Mouse (Mus musculus): ENCODE results near the gene Pcx. TPM values are rescaled to one million over a fixed set of nuclear protein-coding genes. Genes with fewer than 3 reads are reported as not detected.

The Pcx gene
- polyA plus RNA-seq, 1 experiment, result 1.0 TPM

GRCm38 (mm10) chr19:4496535-4497262 is 13.6 kb upstream of the Pcx start:
- H3K9me3 ChIP-seq, result no peaks in the 10 kb centered on the region
- H3K4me1 ChIP-seq, result peaks cover 10% of the 10 kb centered on the region
- H3K27me3 ChIP-seq (replicated peaks), result peaks cover 73% of the 10 kb centered on the region
- H3K4me3 ChIP-seq (replicated peaks), result no peak overlapping the region
- TF ChIP-seq FLI1 (IDR thresholded peaks at IDR 0.05; ENCODE audit: low read length) (no peak), GATA1 (IDR thresholded peaks at IDR 0.05; ENCODE audit: borderline replicate concordance, low read length) (no peak)
- H3K36me3 ChIP-seq (replicated peaks; ENCODE audit: low read length), result no peaks in the 10 kb centered on the region

DNA sequence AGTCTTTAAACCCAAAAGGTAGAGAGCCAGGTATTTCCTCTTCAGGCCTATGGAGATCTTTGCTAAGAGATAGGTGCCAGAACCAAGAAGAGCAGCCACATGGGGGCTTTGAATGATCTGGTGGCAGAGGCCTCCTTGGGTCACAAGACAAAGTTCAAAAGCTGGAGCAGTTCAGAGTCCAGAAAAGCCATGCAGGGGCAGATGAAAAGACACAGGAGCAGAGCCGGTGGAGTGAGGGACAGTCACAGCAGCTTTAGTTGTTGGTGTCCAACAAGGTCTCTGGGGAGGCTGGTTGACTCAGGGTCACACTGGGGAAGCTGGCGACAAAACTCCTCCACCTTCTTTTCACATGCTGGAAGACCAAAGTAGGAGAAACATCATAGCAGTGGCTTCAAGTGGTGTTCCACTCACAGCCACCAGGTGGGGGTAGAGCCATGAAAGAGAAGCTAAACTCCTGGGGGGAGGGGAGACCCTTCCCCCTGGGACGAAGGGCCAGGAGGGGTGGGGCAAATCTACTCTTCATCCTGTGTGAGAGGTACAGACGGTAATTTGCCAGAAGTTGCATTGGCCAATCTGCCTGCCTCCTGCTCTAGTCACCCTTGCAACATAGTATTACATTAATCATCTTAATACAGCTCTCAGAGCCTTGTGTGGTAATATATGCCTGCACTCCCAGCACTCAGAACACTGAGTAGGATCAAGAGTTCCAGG is 12.9 kb upstream of the Pcx start:
- no peaks in the 10 kb centered on the region for H3K9me3 ChIP-seq
- no peaks in the 10 kb centered on the region for H3K36me3 ChIP-seq (replicated peaks; ENCODE audit: low read length)
- TF ChIP-seq FLI1 (IDR thresholded peaks at IDR 0.05; ENCODE audit: low read length) (no peak), GATA1 (IDR thresholded peaks at IDR 0.05; ENCODE audit: borderline replicate concordance, low read length) (no peak)
- peaks cover 10% of the 10 kb centered on the region for H3K4me1 ChIP-seq
- H3K27me3 ChIP-seq (replicated peaks), result peaks cover 70% of the 10 kb centered on the region
- H3K4me3 ChIP-seq (replicated peaks), result no peak overlapping the region

- TF ChIP-seq GATA1 (IDR thresholded peaks at IDR 0.05; ENCODE audit: borderline replicate concordance, low read length) (no peak), FLI1 (IDR thresholded peaks at IDR 0.05; ENCODE audit: low read length) (no peak)
- no peaks in the 10 kb centered on the region for H3K36me3 ChIP-seq (replicated peaks; ENCODE audit: low read length)
- no peaks in the 10 kb centered on the region for H3K9me3 ChIP-seq
- peaks cover 6% of the 10 kb centered on the region for H3K4me1 ChIP-seq
- H3K4me3 ChIP-seq (replicated peaks), result no peak within 1 kb of the TSS
- peaks cover 65% of the 10 kb centered on the region for H3K27me3 ChIP-seq (replicated peaks)
These were observed 12.0 kb upstream of the Pcx start, which contains the start of gene 2010003K11Rik for GRCm38 (mm10) chr19:4498062-4498933. Gene 2010003K11Rik, minus strand, starts transcription at chr19:4498583.

DNA sequence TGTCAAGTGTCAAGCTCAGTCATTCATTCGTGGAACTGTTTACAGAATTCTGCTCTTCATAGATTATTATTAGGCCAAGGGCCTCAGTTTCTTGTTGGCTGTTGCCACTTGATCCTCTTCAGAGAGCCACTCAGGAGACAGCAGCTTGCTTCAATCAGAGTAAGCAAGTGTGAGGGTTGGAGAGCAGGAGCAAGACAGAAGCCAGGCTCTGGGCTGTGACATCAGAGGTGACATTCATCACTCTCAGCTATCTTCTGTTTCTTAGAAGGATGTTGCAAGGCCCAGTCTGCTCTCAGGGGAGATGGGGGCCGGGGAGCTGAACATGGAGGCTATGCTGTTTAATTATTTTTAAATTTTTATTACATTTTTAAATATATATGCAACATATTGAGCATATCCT is 7.6 kb upstream of the Pcx start:
- Histone ChIP-seq H3K9me3 (no peaks in the 10 kb centered on the region), H3K27me3 (replicated peaks) (peaks cover 52% of the 10 kb centered on the region), H3K4me1 (peaks cover 13% of the 10 kb centered on the region), H3K4me3 (replicated peaks) (no peak overlapping the region), H3K36me3 (replicated peaks; ENCODE audit: low read length) (no peaks in the 10 kb centered on the region)
- TF ChIP-seq FLI1 (IDR thresholded peaks at IDR 0.05; ENCODE audit: low read length) (no peak), GATA1 (IDR thresholded peaks at IDR 0.05; ENCODE audit: borderline replicate concordance, low read length) (no peak)

DNA sequence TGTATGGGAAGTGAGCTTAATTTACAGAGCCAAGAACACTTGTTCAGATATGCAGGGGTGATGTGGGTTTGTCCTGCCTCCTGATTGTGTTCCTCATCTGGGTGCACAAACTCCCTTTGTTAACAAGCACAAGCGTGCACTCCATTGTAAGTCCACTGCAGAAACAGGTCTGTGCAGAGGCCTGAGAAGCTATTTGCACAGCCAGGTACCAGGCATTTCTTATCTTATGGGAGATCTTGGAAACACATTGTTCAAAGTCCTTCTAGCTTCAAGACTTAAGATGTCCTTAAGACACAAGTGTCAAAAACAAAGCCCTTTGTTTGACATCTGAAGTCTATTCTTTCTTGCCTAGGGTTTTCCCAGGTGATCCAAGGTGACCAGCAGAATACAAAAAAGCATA is 5.4 kb upstream of the Pcx start:
- H3K4me3 ChIP-seq (replicated peaks), result no peak overlapping the region
- peaks cover 17% of the 10 kb centered on the region for H3K4me1 ChIP-seq
- peaks cover 40% of the 10 kb centered on the region for H3K27me3 ChIP-seq (replicated peaks)
- H3K9me3 ChIP-seq, result no peaks in the 10 kb centered on the region
- H3K36me3 ChIP-seq (replicated peaks; ENCODE audit: low read length), result no peaks in the 10 kb centered on the region
- no peak for TF ChIP-seq GATA1 (IDR thresholded peaks at IDR 0.05; ENCODE audit: borderline replicate concordance, low read length)
- TF ChIP-seq FLI1 (IDR thresholded peaks at IDR 0.05; ENCODE audit: low read length), result no peak

- H3K4me3 ChIP-seq (replicated peaks), result no peak overlapping the region
- H3K9me3 ChIP-seq, result no peaks in the 10 kb centered on the region
- H3K36me3 ChIP-seq (replicated peaks; ENCODE audit: low read length), result no peaks in the 10 kb centered on the region
- TF ChIP-seq FLI1 (IDR thresholded peaks at IDR 0.05; ENCODE audit: low read length) (no peak), GATA1 (IDR thresholded peaks at IDR 0.05; ENCODE audit: borderline replicate concordance, low read length) (no peak)
- H3K4me1 ChIP-seq, result peaks cover 30% of the 10 kb centered on the region
- peaks cover 42% of the 10 kb centered on the region for H3K27me3 ChIP-seq (replicated peaks)
These were observed 2.5 kb upstream of the Pcx start for GRCm38 (mm10) chr19:4507746-4508145.

DNA sequence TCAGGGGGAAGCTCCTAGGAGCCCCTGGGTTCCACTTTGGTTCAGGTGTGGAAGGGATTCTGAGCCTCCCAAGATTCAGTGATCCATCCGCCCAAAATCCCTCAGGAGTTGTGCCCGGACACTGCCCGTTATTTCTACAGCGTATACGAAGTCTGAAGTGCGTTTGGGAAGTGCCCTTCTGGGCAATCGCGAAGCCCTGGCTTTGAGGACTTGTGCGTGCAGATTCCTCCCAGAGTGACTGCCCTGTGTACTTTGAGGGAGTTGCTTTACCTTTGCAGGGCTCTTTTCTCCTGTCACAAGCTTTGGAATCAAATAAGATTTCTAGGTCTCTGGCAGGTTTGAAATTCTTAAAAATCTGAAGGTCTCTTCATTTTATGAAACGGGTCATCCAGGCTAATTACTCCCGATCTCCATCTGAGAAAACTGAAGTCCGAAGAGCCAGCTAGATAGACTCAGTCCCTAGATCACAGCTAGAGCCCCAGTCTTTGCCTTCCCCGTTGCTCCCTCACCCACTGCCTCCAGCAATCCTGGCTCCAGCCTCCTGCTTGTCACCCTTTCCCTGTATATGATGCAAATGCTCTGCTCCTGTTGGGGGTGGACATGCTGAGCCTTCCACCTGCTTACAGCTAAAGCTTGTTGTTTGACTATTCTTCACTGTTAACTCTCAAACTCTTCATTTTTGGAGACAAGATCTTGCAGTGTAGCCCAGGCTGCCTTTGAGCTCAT is 1.0 kb downstream of the Pcx start:
- no peaks in the 10 kb centered on the region for H3K9me3 ChIP-seq
- no peak for TF ChIP-seq FLI1 (IDR thresholded peaks at IDR 0.05; ENCODE audit: low read length)
- TF ChIP-seq GATA1 (IDR thresholded peaks at IDR 0.05; ENCODE audit: borderline replicate concordance, low read length), result no peak
- peak overlapping the region; percentile 97 for H3K4me3 ChIP-seq (replicated peaks)

DNA sequence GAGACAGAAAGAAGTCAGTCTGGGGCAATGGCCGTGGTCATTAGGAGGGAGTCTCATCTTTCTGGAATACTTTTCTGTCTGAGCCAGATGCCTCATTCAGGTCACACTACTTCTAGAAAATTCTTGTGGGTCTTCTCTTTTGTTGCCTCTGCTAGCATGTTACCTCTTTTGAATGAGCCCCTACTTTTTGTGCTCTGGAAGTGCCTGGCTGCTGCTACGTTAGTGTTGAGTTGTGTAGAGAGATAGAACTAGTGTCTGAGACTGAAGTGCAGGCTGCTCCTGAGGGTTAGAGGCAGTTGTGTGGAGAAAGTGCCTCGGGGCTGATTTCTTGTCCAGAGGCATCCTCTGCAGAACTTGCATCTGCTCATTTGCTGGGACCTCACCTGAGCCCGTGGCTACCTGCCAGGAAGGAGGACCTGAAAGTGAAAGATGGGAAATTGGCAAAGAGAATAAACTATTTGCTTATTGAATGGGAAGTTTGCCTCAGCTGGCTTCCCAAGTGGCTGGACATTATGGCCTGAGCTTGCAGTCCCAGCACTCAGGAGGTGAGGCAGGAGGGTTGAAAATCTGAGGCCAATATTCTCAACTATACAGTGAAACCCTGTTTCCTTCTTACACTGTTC is 3.1 kb downstream of the Pcx start:
- TF ChIP-seq GATA1 (IDR thresholded peaks at IDR 0.05; ENCODE audit: borderline replicate concordance, low read length), result no peak
- no peak for TF ChIP-seq FLI1 (IDR thresholded peaks at IDR 0.05; ENCODE audit: low read length)
- H3K27me3 ChIP-seq (replicated peaks), result peaks cover 52% of the 10 kb centered on the region
- H3K4me1 ChIP-seq, result peaks cover 27% of the 10 kb centered on the region

More for the DNA sequence above, 1.0 kb downstream of the Pcx start:
- Histone ChIP-seq H3K27me3 (replicated peaks) (peaks cover 53% of the 10 kb centered on the region), H3K36me3 (replicated peaks; ENCODE audit: low read length) (no peaks in the 10 kb centered on the region), H3K4me1 (peaks cover 21% of the 10 kb centered on the region)

DNA sequence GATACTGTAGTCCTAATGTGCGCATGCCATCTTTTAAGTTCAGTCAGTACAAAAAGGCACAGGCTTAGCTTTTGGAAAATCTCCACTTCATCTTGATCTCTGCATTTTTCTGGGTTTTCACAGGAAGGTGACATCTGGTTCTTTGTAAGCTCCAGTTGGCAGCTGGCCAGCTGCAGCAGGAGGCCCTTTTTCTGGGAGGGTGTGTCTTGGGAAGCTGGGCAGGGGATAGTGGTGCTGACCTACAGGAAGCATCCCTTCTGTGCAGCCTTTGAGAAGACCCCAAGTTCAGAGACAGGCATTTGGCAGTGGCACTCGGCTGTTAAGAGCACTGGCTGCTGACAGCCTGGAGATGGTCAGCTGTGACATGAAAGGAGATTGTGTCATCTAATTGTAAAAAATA is 5.5 kb downstream of the Pcx start:
- H3K9me3 ChIP-seq, result no peaks in the 10 kb centered on the region
- H3K4me1 ChIP-seq, result peaks cover 16% of the 10 kb centered on the region
- H3K36me3 ChIP-seq (replicated peaks; ENCODE audit: low read length), result no peaks in the 10 kb centered on the region
- TF ChIP-seq GATA1 (IDR thresholded peaks at IDR 0.05; ENCODE audit: borderline replicate concordance, low read length), result no peak
- TF ChIP-seq FLI1 (IDR thresholded peaks at IDR 0.05; ENCODE audit: low read length), result no peak
- H3K4me3 ChIP-seq (replicated peaks), result no peak overlapping the region
- H3K27me3 ChIP-seq (replicated peaks), result peaks cover 53% of the 10 kb centered on the region

More for the DNA sequence above, 3.1 kb downstream of the Pcx start:
- Histone ChIP-seq H3K4me3 (replicated peaks) (no peak overlapping the region), H3K36me3 (replicated peaks; ENCODE audit: low read length) (no peaks in the 10 kb centered on the region), H3K9me3 (no peaks in the 10 kb centered on the region)

All from megakaryocyte, embryonic 14.5 days (primary cell).